Mouse (Mus musculus): ENCODE measurements at regions not wholly inside any gene's neighbourhood (a gene's known extent, or its start where the extent isn't known, plus 50 kb on each side); places are given as distances from the start of the nearest gene placed in this dataset.

DNA sequence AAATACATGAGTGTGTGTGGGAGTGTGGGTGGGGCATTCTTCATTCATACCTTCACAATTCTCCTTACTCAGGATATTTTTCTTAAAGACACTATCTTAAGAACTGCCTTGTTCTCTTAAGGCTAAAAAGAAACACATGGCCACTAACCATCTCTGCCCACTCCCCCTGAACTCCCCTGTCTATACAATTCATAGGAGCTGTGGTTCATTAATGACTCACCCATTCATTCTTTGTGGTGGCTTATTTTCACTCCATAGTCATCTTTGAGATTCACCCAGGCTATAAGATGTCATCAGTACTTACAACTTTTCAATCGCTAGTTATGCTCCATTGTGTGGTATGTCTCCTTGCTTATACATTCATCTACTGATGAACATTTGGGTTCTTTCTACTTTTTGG lies 97.7 kb upstream of the Spred1 start:
- no peak for DNase-seq (ENCODE audit: low spot score)

GRCm38 (mm10) chr2:117027071-117027470 lies 94.1 kb upstream of the Spred1 start:
- no peak for DNase-seq (ENCODE audit: low spot score)

GRCm38 (mm10) chr2:117028771-117029170 lies 92.4 kb upstream of the Spred1 start:
- no peak for DNase-seq (ENCODE audit: low spot score)

DNA sequence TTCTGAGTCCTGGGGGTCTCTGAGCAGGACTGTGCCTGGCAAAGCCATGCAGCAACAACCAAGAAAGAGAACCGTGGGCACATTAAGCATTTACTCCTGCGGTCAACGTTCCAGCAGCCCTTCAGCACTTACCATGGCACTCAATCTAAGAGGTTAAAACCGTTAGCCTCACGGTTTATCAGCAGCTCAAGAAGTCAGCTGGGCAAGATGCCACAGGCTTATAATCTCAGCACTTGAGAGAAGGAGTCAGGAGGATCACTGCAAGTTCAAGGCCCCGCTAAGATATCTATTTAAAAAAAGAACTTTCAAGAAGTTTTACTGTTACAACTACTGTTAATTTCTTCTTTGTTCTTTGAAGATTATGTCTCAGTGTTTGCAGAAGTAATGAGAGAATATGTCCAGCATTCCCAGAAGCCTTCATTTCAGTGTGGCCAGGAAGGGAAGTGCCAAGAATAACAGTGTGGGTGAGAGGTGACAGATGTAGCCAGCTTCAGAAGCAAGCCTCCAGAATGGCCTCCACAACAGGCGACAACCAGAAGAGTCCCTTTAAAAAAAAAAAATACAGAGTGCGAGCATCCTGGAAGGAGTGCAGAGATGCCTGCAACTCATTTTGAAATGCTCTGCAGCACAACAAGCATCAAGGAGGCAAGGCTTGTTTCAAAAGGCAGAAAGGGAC lies 84.8 kb upstream of the Spred1 start:
- no peak for DNase-seq (ENCODE audit: low spot score)

DNA sequence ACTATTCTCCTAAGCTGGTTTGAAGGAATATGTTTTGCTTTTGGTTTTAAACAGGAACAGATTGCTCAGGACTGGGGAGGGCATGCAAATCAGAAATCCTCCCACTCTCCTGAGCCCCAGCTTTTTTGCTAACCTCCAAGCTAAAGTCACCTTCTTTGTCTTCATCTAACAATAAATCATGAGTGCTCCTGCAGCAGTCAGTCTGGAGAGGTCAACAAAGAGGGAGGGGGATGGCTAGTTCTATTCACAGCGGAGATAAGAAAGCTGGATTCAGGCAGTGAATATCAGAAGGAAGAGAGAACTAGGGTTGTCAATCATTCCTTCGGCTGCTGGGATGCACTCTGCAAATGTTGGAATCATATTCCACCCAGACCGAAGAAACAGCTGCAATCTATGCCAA lies 81.0 kb upstream of the Spred1 start:
- no peak for DNase-seq (ENCODE audit: low spot score)

DNA sequence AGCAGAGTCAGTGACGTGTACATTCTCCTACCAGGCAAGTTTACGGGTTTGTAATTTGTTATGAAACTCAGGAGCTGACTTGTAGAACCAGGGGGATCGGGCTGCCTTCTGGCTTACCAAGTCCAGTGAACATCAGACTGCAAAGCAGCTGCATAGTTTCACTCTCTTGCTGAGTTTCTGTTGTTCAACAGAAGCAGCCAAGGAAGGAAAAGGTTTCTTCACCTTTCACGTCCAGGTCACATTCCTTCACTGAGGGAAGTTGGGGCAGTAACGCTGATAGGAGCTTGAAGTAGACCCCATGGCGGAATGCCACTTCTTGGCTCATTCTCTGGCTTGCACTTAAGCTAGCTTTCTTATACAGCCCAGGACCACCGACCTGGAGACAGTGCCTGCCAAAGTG lies 77.3 kb upstream of the Spred1 start:
- peak; percentile 6 for DNase-seq (ENCODE audit: low spot score)

- no peak for DNase-seq (ENCODE audit: low spot score)
These were observed 72.9 kb upstream of the Spred1 start for GRCm38 (mm10) chr2:117048290-117048730.

GRCm38 (mm10) chr2:117050061-117050460 lies 71.1 kb upstream of the Spred1 start:
- no peak for DNase-seq (ENCODE audit: low spot score)

DNA sequence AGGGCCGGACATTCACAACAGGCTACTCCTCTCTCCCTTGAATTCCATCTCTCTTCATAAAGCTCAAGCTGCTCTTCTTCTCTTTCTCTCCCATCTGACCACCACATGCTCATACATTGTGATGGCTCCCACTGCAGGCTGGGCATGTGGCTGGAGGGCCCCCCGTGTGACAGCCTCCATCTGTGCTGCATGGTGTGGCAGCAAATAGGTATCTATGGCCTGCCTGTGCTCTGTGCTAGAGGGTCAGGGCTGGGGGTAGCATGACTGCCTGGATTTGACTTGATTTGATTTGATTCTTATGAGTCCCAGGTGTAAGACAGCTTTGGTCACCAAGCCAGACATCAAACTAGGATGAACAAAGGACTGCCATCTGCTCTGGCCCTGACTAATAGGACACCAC lies 57.0 kb upstream of the Spred1 start:
- DNase-seq (ENCODE audit: low spot score): no peak

DNA sequence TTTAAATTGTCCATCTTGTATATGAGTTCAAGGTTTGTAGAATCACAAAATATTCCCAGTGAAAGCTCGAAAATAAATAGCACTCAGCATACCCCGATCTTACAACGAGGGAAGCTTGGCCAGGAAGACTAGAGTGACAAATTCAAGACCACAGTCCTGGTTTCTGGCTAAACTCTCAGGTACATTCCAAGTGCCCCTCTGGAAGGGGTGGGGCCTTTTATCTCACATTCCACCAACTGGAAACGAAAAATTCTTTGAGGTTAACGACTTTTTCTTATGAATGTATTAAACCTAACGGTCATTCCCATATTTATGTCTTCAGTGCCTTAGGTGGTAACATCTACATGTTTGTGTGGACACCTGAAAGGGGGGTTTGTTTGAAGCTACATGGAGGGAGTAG lies 50.8 kb upstream of the Spred1 start:
- no peak for DNase-seq (ENCODE audit: low spot score)

- DNase-seq (ENCODE audit: low spot score): no peak
These were observed 50.1 kb upstream of the Spred1 start for GRCm38 (mm10) chr2:117071098-117071497.
